Mouse (Mus musculus): Measurements from ENCODE around the gene Haspin.

Haspin gene

DNA sequence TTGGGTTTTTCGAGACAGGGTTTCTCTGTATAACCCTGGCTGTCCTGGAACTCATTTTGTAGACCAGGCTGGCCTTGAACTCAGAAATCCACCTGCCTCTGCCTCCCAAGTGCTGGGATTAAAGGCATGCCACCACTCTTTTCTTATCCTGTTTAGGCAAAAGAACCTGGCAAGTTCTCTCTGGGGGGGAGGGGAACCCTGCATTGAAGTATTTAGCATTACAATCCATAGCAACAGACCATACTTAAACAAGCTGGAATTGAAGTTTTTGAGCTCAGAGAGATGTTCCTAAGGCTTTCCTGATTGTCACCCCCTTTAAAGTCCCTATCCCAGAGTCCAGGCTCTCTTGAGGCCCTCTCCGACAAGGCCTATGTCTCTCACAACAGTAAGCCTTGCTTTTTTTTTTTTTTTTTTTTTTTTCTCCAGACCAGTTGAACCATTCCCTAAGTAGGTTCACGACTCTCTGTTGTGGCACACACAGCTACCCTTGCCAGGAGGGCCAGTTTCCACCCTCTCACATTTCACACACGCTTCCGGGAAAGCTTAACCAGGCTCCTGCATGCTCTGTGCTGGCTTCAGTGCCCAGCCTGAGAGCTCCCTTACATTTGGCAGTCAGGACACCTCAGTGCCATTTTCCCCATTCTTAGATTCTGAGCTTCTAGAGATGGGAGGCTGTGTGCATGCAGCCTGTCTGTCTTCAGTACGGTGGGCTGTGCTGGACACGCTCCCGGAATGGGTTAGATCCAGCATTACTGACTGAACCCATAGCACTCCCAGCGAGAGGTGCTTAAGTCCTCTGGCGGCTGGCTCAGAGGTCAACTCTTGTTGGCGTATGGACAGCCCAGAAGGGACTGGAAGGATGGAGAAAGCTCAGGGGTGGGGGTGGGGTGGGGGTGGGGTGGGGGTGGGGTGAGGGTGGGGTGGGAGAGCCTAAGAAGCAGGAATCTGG, 8.2 kb upstream of the Haspin start:
- no peak for DNase-seq (ENCODE audit: low read depth, low spot score)

DNA sequence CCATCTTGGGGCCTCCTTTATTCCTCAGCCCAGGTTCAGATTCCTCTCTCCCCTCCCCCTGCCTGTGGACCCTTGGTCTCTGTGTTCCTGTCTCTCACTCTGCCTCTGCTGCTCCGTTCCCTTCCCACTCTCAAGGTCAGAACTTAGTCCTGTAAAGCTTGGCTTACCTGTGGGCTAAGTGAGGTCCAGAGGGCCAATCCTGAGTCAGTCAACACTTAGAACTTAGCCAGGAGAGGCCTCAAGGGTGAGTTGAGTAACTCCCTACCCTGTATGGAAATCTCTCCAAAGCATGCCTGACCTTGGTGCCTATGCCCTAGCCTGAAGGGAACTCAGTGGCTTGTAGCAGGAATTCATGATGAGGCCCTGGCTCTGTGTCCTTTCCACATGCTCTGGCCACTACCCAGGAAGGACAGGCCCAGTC, 6.2 kb upstream of the Haspin start:
- no peak for DNase-seq (ENCODE audit: low read depth, low spot score)

DNA sequence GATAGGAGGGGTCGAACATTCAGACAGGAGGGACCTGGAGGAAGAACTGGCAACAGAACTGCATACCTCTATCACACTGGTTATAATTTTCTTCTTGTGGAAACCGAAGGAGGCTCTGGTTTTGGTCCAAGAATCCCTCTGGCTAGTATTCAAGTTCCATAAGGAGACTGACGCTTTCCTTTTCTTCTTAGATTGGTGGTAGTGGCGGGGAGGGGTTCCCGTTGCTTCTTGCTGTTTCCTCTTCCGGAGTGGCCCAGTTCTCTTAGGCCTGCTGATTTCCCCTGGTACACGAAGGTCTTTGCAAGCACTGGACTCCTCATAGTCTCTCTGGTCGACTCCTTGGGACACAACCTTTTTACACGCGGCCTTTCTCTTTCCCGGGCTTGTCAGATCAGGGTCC, 978 bp downstream of the Haspin start:
- no peak for DNase-seq (ENCODE audit: low read depth, low spot score)

DNA sequence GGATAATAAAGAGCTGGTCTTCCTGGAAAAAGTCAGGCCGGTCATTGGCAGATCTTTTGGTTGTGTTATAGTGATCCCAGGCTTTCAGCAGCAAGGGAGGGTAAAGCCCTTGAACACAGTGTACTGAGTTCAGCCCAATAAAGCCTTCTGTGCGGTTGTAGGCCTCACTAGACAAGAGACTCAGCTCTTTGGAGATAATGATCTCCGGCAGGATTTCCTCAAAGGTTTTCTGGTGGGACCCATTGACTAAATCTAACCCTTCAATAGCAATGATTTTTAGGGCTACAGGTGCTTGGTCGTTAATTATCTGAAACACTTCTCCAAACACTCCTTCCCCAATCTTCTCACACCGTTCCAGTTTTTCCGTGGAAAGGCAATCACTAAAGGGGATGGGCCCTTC, 1.5 kb downstream of the Haspin start:
- DNase-seq (ENCODE audit: low read depth, low spot score) = no peak

DNA sequence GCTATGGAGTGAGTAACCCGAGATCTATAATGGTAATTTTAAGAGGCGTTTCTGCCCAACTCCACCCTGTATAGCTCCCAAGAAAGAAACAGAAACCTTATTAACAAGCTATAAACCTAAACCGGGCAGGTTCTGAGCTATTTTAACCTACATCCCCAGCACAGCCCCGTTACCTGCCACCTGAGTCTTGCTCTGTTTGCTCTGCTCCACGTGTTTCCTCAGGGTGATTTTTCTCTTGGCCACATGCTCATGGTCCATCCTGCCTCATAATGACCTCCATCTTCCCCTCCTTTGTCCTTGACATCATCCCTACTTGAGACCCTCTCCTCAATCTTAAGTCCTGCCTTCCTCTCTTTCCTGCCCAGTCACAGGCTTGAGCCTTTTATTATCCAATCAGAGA, 3.9 kb downstream of the Haspin start:
- no peak for DNase-seq (ENCODE audit: low read depth, low spot score)

DNA sequence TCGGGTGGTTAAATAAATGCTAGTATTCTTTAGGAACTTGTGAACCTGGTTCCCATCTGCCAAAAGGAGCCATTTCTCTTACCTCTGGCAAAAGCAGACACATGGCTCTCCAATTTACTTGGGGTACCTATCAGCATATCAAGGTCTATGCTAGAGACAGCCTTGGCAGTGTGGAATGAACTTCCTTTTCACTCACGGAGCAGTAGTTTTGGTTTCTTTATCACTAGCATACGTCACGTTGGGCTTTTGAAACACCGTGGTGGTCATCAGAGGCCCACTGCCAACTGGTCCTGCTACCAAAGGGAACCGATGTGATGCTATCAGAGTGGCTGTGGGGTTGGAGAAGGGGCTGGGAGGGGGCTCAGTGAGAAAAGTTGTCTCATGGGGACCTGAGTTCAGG, 5.1 kb downstream of the Haspin start:
- DNase-seq (ENCODE audit: low read depth, low spot score) = no peak

DNA sequence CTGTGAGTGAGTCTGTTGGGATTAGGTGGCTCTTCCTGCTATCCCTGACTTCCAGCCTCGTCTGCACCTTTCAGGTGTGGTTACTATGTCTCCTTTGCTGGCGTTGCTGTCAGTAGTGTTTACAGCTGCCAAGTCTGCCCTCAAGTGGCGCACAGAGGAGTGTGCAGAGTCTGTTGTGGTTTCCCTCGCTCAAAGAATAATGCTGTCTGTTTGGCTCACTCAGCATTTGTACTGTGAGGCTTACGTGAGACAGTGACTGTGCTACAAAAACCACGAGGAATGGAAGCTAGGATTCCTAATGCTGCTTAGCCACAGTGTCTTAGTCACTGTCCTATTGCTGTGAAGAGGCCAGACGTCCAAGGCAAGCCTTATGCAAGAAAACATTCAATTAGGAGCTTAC, 7.1 kb downstream of the Haspin start:
- DNase-seq (ENCODE audit: low read depth, low spot score) = peak; percentile 71

DNA sequence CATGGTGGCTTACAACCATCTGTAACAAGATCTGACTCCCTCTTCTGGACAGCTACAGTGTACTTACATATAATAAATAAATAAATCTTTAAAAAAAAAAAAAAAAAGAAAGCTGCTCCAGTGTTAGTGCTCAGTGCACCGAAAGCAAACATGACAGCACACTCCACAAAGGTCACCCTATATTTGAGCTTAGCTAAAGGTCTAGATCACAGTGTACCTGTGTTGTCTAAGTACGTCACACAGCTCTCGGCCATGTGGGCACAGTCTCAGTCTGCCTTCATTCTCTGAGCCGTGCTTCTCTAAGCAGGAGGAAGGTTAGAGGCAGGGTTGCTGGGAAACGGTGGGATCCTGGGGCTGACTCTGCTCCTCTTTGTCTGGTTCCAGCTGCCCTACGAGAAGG, 11.6 kb downstream of the Haspin start:
- no peak for DNase-seq (ENCODE audit: low read depth, low spot score)

DNA sequence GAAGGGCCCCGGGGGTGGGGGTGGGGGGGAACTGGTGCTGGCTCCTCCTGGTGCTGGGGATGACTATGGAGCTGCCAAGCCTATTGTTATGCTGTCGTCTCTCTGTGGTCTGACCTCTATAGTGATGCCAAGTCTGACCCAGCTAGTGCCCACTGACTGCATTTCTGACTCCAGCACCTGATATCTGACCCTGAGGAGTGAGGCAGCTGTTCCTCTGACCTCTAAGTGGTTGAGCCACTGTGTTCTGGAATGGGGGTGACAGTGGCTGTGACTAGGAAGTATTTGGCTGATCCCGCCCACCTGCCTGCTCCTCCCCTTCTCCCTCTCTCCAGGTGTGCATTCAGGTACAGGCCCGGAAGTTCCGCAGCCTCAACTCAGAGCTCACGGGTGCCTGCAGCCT, 26.7 kb downstream of the Haspin start:
- no peak for DNase-seq (ENCODE audit: low read depth, low spot score)

DNA sequence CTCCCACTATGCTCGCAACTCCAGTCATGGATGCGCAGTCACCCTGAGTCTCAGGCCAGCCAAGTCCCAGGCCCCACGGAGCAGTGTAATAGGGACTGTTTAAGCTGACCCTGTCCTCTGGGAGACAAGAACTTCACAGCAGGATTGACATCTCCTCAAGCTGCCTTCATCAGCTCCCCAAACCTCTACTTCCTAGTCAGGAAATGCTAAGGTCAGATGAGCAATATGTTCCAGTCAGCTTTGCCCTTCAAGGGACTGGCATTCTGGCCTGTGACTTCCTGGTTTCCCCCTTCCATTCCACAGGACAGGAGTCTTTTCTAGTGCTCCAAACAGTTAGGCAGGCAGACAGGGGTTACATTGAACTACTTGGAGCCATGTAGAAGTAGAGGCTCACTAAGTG, 28.2 kb downstream of the Haspin start:
- DNase-seq (ENCODE audit: low read depth, low spot score) = no peak

DNA sequence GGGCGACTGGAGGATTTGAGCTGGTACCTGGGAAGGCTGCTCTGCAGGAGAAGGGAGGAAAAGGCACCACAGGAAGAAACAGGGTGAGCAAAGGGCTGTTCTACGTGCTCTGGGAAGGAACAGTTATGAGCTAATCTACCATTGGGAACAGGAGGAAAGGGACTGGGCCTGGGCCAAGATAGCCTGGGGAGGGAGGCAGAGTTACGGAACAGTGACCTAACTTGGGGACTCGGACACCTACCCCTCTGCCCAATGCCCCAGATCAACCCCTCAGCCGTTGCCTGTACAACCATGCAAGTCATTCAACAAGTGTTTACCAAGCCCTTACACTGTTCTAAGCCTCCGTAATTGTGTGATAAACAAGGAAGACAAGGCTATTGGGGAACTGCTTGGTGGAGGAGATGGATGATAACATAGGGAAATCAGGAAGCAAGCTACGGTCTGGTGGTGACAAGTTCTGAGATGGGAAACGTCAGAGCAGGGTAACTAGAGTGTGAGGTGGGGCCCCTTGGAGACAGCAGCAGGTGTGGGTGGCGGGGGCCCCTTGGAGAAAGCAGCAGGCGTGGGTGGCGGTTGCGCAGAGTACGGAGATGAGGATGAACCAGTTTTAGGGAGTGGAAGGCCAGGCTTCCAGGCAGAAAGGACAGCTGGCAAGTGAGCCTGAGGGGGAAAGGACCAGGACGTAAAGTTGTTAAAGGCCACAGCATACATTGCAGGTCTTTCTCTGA, 29.0 kb downstream of the Haspin start:
- no peak for DNase-seq (ENCODE audit: low read depth, low spot score)

DNA sequence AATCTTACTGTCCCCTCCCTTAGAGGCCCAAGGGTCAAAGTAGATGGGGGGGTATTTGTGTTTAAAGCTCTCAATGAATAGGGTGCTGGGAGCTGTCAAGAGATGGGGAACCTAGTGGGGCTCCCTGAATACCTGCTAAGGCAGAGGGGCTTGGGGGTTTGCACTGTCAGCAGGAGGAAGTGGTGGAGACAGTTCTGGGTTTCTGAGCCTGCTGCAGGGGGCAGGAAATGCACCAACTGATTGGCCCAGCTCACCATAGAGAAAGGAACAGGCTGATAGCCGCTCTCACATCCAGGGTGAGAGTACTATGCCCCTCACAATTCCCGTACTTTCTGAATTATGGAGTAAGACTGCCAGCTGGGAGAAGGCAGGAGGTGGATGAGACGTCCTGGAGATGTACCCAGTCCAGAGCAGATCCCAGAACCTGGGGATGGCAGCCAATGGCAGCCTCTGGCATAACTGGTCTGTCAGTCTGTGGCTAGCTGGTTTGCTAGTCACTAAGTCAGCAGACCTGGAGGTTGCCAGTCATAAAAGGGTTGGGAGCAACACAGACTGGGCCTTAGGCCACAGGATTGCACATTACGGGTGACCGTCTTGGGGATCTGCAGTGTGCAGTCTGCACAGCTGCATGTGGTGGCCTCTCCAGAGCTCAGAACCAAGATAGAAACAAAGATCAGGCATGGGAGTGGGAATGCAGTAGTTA, 29.7 kb downstream of the Haspin start:
- DNase-seq (ENCODE audit: low read depth, low spot score) = no peak

DNA sequence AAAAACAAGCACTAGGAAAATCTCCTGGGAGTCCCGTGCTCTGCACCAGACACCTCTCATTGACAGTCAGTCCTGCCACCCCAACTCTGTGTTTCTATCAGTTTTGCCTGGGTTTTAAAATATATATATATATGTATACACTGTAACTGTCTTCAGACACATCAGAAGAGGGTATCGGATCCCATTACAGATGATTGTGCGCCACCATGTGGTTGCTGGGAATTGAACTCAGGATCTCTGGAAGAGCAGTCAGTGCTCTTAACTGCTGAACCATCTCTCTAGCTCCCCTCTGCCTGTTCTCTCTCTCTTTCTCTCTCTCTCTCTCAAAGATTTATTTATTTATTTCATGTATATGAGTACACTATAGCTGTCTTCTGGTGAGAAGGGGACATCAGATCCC, 30.7 kb downstream of the Haspin start:
- DNase-seq (ENCODE audit: low read depth, low spot score) = peak; percentile 48

DNA sequence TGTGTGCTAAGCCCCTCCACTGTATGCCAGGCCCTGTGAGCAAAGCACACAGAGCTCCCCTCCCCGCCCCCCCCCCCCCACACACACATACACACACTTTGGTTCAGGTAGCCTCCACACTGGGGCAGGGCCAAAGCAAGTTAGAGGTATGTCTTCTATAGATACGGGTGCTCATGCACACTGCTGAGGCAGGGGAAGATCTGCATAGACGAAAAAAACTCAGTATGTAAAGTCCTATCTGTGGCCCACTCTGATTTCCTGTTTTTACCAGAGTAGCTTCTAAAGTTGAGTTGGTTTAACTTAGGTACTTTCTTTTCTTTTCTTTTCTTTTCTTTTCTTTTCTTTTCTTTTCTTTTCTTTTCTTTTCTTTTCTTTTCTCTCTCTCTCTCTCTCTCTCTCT, 32.8 kb downstream of the Haspin start:
- DNase-seq (ENCODE audit: low read depth, low spot score) = no peak

DNA sequence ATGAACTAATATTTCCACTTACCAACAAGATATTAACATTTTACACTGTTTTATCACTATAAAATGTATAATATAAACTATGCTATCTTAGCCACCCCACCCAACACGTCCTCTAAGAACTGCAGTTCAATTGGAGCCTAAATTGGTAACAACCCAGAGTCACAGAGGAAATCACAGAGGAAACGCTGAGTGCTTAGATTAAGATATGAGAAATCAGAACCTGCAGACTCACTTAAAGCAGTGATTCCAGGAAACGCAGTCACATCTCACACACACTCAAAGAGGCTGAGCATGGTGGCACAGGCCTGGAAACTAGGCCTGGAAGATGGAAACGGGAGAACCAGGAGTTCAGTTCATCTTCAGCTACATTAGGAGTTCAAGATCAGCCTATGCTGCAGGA, 36.8 kb downstream of the Haspin start:
- no peak for DNase-seq (ENCODE audit: low read depth, low spot score)

DNA sequence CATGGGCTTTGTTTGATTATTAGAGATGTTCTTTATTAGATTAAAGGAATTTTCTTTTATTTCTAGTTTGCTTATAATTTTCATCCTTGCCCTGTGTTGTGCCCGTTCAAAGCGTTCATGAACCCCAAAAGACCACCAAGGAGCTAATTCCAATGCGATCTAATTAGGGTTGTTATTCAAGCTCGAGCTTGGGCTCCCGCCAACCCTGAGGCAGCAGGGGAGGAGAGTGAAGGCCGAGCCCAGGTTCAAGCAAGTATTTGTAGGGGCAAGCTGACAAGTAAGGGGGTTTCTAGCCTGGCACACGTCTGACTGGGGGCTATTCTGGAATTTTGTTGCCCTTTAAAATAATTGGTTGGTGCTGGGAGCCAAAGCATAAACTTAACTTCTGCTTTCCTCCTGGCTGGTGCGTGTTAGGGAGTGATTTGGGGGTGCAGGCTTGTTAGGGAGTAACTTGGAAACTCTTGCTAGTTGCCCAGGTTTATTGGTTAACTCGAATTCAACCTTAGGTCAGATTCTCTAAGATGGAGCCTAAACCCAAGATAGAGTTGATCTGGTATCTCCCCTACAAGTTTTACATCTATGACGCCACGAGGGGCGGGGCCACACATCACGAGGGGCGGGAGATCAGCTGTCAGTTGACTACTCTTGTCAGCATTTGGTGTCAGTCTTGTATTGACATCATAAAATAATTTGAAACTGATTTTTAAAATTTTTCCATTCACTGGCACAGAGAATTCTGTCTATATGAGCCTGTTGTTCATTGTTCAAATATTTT, 37.9 kb downstream of the Haspin start:
- no peak for DNase-seq (ENCODE audit: low read depth, low spot score)

DNA sequence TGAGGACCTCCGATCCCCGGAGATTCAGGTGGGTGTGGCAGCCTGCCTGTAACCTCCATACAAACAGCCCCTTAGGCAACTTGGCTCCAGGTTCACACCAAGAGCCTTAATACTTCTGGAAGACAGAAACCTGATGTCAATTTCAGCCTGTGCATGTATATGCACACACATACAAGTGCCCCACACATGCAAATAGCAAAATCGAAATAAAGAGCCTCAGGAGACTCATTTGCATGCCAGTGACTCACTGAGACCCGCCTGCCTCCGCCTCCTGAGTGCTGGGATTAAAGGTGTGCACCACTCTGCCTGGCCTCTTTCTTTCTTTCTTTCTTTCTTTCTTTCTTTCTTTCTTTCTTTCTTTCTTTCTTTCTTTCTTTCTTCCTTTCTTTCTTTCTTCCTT, 39.2 kb downstream of the Haspin start:
- peak; percentile 30 for DNase-seq (ENCODE audit: low read depth, low spot score)

DNA sequence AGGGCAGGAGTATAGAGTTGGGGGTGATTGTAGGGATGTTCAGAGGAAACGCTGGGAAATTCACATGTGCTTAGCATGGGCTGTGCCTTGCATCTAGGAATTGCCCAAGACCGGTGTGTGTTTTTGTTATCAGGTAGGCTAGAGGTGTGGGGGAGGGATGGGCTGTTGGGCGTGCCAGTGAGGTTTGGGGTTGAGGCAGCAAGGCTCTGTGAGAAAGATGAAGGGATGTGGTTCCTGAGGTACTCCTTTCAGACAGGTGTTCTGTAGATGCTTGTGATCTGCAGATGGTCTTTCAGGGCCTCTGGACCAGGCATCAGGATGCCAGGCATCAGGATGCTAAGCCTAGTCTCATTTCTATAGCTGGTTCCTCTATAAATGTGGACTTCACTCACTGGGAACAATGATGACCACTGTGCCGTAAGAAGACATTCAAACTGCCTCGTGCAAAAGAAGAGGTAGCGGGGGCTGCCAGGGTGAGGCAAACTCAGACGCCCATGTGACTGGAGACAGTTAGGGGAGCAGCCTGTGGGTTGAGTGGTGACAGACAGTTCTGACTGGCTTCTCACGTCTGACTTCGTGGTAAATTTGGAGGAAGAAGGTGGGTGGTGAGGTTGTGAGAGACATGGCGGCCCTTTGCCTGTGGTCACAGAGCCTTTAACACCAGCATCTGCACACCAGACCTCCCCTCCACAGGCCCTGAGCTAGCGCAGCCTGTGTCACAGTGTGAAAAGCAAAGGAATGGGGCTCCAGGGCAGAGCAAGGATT, 43.7 kb downstream of the Haspin start:
- no peak for DNase-seq (ENCODE audit: low read depth, low spot score)

DNA sequence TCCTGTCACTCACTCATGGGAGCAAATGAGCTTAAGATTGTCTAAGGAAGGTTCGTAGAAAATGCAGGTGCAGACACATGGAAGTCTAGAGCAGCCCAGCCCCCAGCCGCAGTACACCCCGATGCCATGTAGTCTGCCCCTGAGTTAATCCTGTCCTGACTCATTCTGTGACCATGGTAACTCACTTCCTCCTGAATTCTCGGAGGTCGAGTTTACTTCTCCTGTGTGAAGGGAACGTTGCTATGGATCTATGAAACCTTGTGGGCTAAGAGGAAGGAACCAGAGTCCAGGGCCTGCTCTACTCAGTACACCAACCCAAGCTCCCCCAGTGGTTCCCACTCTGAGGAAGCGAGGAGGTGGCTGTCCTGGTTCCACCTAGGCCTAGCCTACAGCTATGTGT, 45.2 kb downstream of the Haspin start:
- peak; percentile 41 for DNase-seq (ENCODE audit: low read depth, low spot score)

DNA sequence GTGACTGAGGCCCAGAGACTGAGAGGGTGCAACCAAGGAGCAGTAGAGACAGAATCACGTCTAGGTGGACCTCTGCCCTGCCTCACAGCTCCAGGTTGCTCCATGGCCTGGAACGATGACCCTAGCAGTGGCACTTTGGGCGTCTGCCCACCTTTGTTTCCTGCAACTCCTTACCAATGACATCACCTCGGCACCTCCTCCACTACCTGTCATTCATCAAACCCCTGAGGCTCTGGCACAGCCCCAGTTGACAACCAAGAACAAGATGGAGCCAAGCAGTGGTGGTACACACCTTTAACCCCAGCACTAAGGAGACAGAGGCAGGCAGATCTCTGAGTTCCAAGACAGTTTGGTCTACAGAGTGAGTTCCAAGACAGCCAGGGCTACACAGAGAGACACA, 46.0 kb downstream of the Haspin start:
- no peak for DNase-seq (ENCODE audit: low read depth, low spot score)

DNA sequence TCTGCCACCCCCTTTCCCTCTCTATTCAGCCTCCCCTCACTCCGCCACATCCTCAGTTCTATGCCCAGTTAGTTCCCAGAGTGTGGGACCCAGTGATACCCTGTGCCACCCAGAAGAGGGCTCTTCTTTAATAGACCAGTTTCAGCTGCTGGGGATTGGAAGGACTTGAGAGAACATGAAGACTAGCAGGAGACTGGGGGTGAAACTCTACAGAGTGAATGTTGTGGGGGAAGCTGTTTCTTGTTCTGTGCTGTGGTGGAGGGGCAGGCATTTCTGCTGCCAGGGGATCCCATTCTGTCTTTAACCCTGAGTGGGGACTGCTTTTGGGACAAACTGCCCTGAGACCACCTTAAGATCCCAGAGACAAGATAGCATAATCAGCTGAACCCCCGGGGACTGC, 47.3 kb downstream of the Haspin start:
- DNase-seq (ENCODE audit: low read depth, low spot score) = no peak
